Mouse (Mus musculus) lung, postnatal 0 days (tissue): ENCODE data around the gene 4930516K23Rik.

ENCODE experiments used
- CTCF ChIP-seq: IDR thresholded peaks from 2 replicates; pipeline ENCODE4 v1.5.1; 2016; ENCODE audit warnings: antibody characterized with exemption, mild to moderate bottlenecking
- EP300 ChIP-seq: IDR thresholded peaks from 2 replicates; pipeline ENCODE4 v1.6.1; 2016; ENCODE audit warnings: antibody characterized with exemption, mild to moderate bottlenecking, control low read depth

- TF ChIP-seq CTCF (no peak), EP300 (no peak)
Measured at GRCm38 (mm10) chr7:104085365-104085764, 24.1 kb upstream of the 4930516K23Rik start, which contains the start of gene Olfr645.
